Mouse (Mus musculus) WW6 (cell line): Measurements from ENCODE around the gene Eci1.
A peak's percentile ranks its signal among the peaks of the same experiment; 100 is the strongest.
"Not testable (repeated sequence)": the region's sequence is repeated elsewhere in the genome, so short reads cannot be mapped to it uniquely, and the experiment has no call there.

ENCODE experiments used
- DNase-seq: peaks from one replicate; pipeline ENCODE4 v3.0.0-alpha.2; 2013; ENCODE audit warnings: low read depth, low spot score

Gene Eci1

GRCm38 (mm10) chr17:24440377-24440776, 13.9 kb downstream of the Eci1 start:
- DNase-seq: no peak

DNA sequence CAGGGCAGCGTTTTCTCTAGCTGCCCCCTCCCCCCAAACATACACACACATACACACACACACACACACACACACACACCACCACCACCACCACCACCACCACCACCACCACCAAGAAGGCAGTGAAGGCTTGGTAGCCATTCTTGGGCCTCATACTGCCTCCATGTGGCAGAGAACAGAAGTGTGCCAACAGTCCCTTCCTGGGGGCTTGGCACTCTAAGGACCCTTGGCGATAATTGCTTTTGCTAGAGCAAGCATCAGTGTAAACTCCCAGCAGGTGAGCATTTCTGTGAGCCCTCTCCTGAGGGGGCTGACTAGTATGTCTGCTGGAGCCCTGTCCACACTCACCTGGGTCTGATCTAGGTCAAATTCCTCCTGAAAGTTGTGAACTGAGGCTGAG, 14.7 kb downstream of the Eci1 start:
- DNase-seq: no peak

- DNase-seq: no peak
Measured at GRCm38 (mm10) chr17:24442107-24442506, 15.7 kb downstream of the Eci1 start.

DNA sequence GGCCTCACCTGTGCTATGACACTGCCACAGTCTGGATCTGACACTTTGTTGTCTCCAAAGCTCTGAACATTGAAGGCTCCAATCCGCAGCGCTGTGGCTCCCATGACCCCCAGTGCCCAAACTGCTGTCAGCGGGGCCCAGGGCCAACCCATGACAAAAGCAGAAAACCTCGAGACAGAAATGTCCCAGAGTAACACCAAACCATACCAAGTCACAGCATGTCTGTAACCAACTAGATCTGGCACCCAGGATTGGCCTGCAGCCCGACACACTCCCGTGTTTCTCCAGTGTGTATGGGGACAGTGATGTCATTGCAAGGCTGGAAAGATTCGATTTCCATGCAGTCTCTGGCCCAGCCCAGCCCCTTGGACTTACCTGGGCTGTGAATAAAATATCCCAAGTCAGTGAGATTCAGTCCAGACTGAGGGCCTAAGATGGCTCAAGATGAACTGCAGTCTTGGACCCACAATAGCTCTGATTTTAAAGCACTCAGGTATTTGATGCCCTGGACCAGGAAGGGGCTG, 16.3 kb downstream of the Eci1 start, which contains the start of gene Dnase1l2:
Dnase1l2 (minus strand) TSS at position 474 of the 524 bp plus-strand sequence.
- DNase-seq: no peak

DNA sequence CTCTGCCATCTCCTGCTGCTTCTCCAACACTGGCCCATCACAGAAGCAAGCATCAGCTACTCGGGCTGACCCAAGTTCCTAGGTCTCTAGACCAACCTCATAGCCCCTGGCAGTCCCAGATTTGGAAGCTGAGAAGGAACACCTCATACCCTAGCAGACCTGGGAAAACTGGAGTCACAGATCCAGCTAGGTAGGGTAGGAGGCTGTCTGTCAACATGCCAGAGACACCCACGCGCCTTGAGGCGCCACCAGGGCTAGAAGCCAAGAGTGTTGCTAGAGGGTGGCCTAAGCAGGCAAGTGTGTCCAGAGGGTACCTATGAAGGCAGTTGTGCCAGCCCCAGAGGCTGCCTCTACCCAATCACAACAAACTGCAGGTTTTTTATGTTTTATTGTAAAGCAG, 17.0 kb downstream of the Eci1 start:
- no peak for DNase-seq

- DNase-seq: no peak
Measured at GRCm38 (mm10) chr17:24446590-24446989, 20.1 kb downstream of the Eci1 start.

- DNase-seq: no peak
Measured at GRCm38 (mm10) chr17:24449507-24449906, 23.1 kb downstream of the Eci1 start.

GRCm38 (mm10) chr17:24451220-24451619, 24.8 kb downstream of the Eci1 start:
- no peak for DNase-seq

GRCm38 (mm10) chr17:24453372-24453771, 26.9 kb downstream of the Eci1 start:
- no peak for DNase-seq

DNA sequence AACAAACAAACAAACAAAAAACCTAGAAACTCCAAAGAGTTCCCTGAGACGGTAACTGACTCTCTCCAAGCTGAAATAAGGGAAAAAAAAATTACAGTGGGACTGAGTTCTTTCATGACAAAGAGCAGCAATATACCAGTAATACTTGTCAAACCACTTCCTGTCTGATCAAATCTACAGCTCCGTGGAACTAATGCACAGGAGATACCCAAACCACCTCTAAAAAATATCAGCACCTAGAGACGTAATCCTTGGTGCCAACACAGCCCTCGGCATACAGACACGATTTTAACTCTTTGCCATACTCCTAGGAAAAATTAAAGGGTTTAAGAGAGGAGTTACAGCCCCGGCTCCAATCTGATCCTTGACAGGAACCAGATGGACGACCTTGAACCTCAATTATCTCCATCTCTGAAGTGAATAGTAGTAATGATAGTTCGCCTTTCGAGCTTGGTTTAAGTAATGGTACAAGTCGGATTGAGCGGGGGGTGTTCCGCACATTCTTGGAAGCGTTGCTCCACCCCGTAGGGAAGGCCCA, 27.8 kb downstream of the Eci1 start:
- no peak for DNase-seq

GRCm38 (mm10) chr17:24454756-24455522, 28.5 kb downstream of the Eci1 start:
- peak; percentile 99 for DNase-seq

- not testable (repeated sequence) for DNase-seq
Measured at GRCm38 (mm10) chr17:24455523-24456206, 29.2 kb downstream of the Eci1 start.

- DNase-seq: no peak
Measured at GRCm38 (mm10) chr17:24461580-24461979, 35.1 kb downstream of the Eci1 start.

DNA sequence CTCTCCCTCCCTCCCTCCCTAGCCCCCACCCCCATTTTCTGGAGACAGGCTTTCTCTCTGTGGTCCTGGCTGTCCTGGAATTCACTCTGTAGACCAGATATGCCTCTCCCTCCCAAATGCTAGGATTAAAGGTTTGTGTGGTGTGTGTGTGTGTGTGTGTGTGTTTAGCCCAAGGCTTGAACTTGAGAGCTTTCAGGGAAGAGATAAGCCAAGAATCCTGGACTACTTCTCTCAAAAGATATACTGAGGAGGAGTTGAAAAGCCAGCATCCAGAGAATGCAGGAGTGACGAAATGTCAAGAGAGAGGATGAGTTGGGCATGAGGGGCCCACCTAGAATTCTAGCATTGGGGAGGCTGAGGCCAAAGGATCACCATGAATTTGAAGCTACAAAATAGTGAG, 36.5 kb downstream of the Eci1 start:
- no peak for DNase-seq

GRCm38 (mm10) chr17:24463374-24464133, 37.1 kb downstream of the Eci1 start:
- DNase-seq: no peak

- DNase-seq: no peak
Measured at GRCm38 (mm10) chr17:24468636-24469246, 42.3 kb downstream of the Eci1 start.

- DNase-seq: no peak
Measured at GRCm38 (mm10) chr17:24469336-24469909, 43.0 kb downstream of the Eci1 start.

- DNase-seq: peak; percentile 95
Measured at GRCm38 (mm10) chr17:24469910-24470602, 43.6 kb downstream of the Eci1 start, which contains the start of the genes E4f1 and Pgp. Gene E4f1, minus strand, starts transcription at chr17:24470313. Gene Pgp, plus strand, starts transcription at chr17:24470392.

DNA sequence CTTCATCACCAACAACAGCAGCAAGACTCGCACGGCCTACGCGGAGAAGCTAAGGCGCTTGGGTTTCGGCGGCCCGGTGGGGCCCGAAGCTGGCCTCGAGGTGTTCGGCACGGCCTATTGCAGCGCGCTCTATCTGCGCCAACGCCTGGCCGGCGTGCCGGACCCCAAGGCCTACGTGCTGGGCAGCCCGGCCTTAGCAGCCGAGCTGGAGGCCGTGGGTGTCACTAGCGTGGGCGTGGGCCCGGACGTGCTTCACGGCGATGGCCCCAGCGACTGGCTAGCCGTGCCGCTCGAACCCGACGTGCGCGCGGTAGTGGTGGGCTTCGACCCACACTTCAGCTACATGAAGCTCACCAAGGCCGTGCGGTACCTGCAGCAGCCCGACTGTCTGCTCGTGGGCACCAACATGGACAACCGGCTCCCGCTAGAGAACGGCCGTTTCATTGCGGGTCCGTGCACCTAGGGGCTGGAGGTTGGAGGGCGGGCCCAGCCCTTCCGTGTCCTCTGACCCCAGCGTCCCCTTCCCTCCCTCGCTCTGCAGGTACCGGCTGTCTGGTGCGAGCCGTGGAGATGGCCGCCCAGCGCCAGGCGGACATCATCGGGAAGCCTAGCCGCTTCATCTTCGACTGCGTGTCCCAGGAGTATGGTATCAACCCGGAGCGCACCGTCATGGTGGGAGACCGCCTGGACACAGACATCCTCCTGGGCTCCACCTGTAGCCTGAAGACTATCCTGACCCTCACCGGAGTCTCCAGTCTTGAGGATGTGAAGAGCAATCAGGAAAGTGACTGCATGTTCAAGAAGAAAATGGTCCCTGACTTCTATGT, 44.5 kb downstream of the Eci1 start:
- DNase-seq: no peak
